Mouse (Mus musculus) stomach, postnatal 0 days (tissue): ENCODE data around the gene Wfdc3.

ENCODE experiments used
- CTCF ChIP-seq: IDR thresholded peaks from 2 replicates; pipeline ENCODE4 v1.5.1; 2016; ENCODE audit warnings: antibody characterized with exemption, low read depth, mild to moderate bottlenecking, moderate library complexity
- EP300 ChIP-seq: optimal IDR thresholded peaks from 2 replicates; pipeline ENCODE3; 2016; ENCODE audit warnings: antibody characterized with exemption

DNA sequence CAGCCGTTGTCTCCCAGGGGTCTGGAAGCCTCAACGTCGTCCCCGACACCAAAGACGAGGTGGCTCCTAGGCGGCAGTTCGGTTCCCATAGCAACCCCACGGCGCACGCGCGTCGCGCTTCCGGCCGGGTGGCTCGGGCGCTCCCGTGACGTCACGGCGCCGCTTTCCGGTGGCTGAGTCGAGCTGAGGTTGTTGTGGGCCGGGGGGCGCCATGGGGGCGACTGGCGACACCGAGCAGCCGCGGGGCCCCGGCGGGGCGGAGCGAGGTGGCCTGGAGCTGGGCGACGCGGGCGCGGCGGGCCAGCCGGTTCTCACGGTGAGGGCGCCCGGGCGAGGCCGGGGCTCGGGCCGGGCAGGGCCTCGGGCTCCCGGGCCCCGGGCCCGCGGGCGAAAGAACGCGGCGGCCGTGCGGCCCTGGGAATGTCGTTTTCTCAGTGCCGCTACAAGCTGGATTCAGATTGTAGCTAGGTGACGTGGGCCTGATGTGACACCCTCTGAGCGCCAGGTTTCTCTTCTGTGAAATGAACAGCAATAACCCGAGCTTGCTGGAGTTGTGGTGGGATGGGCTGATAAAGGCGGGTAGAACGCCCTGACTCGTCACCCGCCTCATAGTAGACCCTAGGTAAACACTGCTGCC is at the start of gene Wfdc3, which contains the start of gene Dnttip1:
- no peak for TF ChIP-seq CTCF
- no peak for TF ChIP-seq EP300
